Mouse (Mus musculus): ENCODE measurements around the gene Lrmda. TPM values are rescaled to one million over a fixed set of nuclear protein-coding genes. Genes with fewer than 3 reads are reported as not detected.

Gene Lrmda
- polyA plus RNA-seq, 1 experiment from 2014 or later = 0.66 TPM

- ATAC-seq (ENCODE audit: insufficient read depth, low FRiP score, low TSS enrichment) (no peak), DNase-seq (ENCODE audit: low spot score) (no peak)
- no peak overlapping the region for H3K9ac ChIP-seq (ENCODE audit: low read length)
- no peaks in the 10 kb centered on the region for H3K27me3 ChIP-seq (ENCODE audit: control insufficient read depth, insufficient read depth, low read length)
- no peak overlapping the region for H3K4me2 ChIP-seq (ENCODE audit: low read depth)
- 33% methylated on average over 4 of the region's 4 CpGs for WGBS
- no peak overlapping the region for H3K4me3 ChIP-seq (ENCODE audit: low read depth, low read length)
- H3K9me3 ChIP-seq (ENCODE audit: control insufficient read depth, low read length) = no peaks in the 10 kb centered on the region
- H3K4me1 ChIP-seq (ENCODE audit: control insufficient read depth, insufficient read depth, low read length) = peaks cover 11% of the 10 kb centered on the region
- no peaks in the 10 kb centered on the region for H3K36me3 ChIP-seq (ENCODE audit: control insufficient read depth, insufficient read depth, low read length)
- no peak overlapping the region for H3K27ac ChIP-seq (ENCODE audit: low read depth, low read length)
These were observed 416.4 kb downstream of the Lrmda start for GRCm38 (mm10) chr14:22435860-22436377.

- Histone ChIP-seq H3K27ac (ENCODE audit: low read depth, low read length) (no peak overlapping the region), H3K27me3 (ENCODE audit: control insufficient read depth, insufficient read depth, low read length) (no peaks in the 10 kb centered on the region), H3K4me3 (ENCODE audit: low read depth, low read length) (no peak overlapping the region), H3K4me2 (ENCODE audit: low read depth) (peak overlapping the region; percentile 30), H3K9ac (ENCODE audit: low read length) (no peak overlapping the region), H3K9me3 (ENCODE audit: control insufficient read depth, low read length) (no peaks in the 10 kb centered on the region), H3K36me3 (ENCODE audit: control insufficient read depth, insufficient read depth, low read length) (no peaks in the 10 kb centered on the region), H3K4me1 (ENCODE audit: control insufficient read depth, insufficient read depth, low read length) (peaks cover 18% of the 10 kb centered on the region)
- peak; percentile 55; the same call in 1 of the 2 replicates for ATAC-seq (ENCODE audit: insufficient read depth, low FRiP score, low TSS enrichment)
- peak; percentile 63 for DNase-seq (ENCODE audit: low spot score)
- 16% methylated on average over 18 of the region's 18 CpGs for WGBS
These were observed 421.0 kb downstream of the Lrmda start for GRCm38 (mm10) chr14:22440341-22440999.

GRCm38 (mm10) chr14:22441859-22442447 lies 422.4 kb downstream of the Lrmda start:
- WGBS = 45% methylated on average over 5 of the region's 5 CpGs
- no peak overlapping the region for H3K4me2 ChIP-seq (ENCODE audit: low read depth)
- peaks cover 18% of the 10 kb centered on the region for H3K4me1 ChIP-seq (ENCODE audit: control insufficient read depth, insufficient read depth, low read length)
- no peaks in the 10 kb centered on the region for H3K9me3 ChIP-seq (ENCODE audit: control insufficient read depth, low read length)
- H3K27me3 ChIP-seq (ENCODE audit: control insufficient read depth, insufficient read depth, low read length) = no peaks in the 10 kb centered on the region
- H3K36me3 ChIP-seq (ENCODE audit: control insufficient read depth, insufficient read depth, low read length) = no peaks in the 10 kb centered on the region
- H3K9ac ChIP-seq (ENCODE audit: low read length) = no peak overlapping the region
- no peak overlapping the region for H3K4me3 ChIP-seq (ENCODE audit: low read depth, low read length)
- DNase-seq (ENCODE audit: low spot score) = no peak
- no peak overlapping the region for H3K27ac ChIP-seq (ENCODE audit: low read depth, low read length)
- ATAC-seq (ENCODE audit: insufficient read depth, low FRiP score, low TSS enrichment) = no peak

- Histone ChIP-seq H3K27ac (ENCODE audit: low read depth, low read length) (no peak overlapping the region), H3K36me3 (ENCODE audit: control insufficient read depth, insufficient read depth, low read length) (no peaks in the 10 kb centered on the region), H3K27me3 (ENCODE audit: control insufficient read depth, insufficient read depth, low read length) (no peaks in the 10 kb centered on the region), H3K4me3 (ENCODE audit: low read depth, low read length) (no peak overlapping the region), H3K9me3 (ENCODE audit: control insufficient read depth, low read length) (no peaks in the 10 kb centered on the region), H3K4me2 (ENCODE audit: low read depth) (no peak overlapping the region), H3K4me1 (ENCODE audit: control insufficient read depth, insufficient read depth, low read length) (peaks cover 18% of the 10 kb centered on the region), H3K9ac (ENCODE audit: low read length) (no peak overlapping the region)
- DNase-seq (ENCODE audit: low spot score) = no peak
- ATAC-seq (ENCODE audit: insufficient read depth, low FRiP score, low TSS enrichment) = no peak
- 66% methylated on average over 5 of the region's 5 CpGs for WGBS
These were observed 423.2 kb downstream of the Lrmda start for GRCm38 (mm10) chr14:22442719-22443118.

GRCm38 (mm10) chr14:22444541-22444940 lies 425.0 kb downstream of the Lrmda start:
- Histone ChIP-seq H3K9me3 (ENCODE audit: control insufficient read depth, low read length) (no peaks in the 10 kb centered on the region), H3K4me2 (ENCODE audit: low read depth) (no peak overlapping the region), H3K9ac (ENCODE audit: low read length) (no peak overlapping the region), H3K4me1 (ENCODE audit: control insufficient read depth, insufficient read depth, low read length) (peaks cover 18% of the 10 kb centered on the region), H3K27ac (ENCODE audit: low read depth, low read length) (no peak overlapping the region), H3K4me3 (ENCODE audit: low read depth, low read length) (no peak overlapping the region), H3K36me3 (ENCODE audit: control insufficient read depth, insufficient read depth, low read length) (no peaks in the 10 kb centered on the region), H3K27me3 (ENCODE audit: control insufficient read depth, insufficient read depth, low read length) (no peaks in the 10 kb centered on the region)
- DNase-seq (ENCODE audit: low spot score) (no peak), ATAC-seq (ENCODE audit: insufficient read depth, low FRiP score, low TSS enrichment) (no peak)
- 90% methylated on average over 2 of the region's 2 CpGs for WGBS

GRCm38 (mm10) chr14:22445161-22445821 lies 425.8 kb downstream of the Lrmda start:
- H3K27ac ChIP-seq (ENCODE audit: low read depth, low read length) = no peak overlapping the region
- H3K9ac ChIP-seq (ENCODE audit: low read length) = no peak overlapping the region
- no peaks in the 10 kb centered on the region for H3K27me3 ChIP-seq (ENCODE audit: control insufficient read depth, insufficient read depth, low read length)
- H3K4me3 ChIP-seq (ENCODE audit: low read depth, low read length) = no peak overlapping the region
- WGBS = 68% methylated on average over 5 of the region's 5 CpGs
- DNase-seq (ENCODE audit: low spot score) (no peak), ATAC-seq (ENCODE audit: insufficient read depth, low FRiP score, low TSS enrichment) (no peak)
- H3K4me2 ChIP-seq (ENCODE audit: low read depth) = no peak overlapping the region
- no peaks in the 10 kb centered on the region for H3K9me3 ChIP-seq (ENCODE audit: control insufficient read depth, low read length)
- peaks cover 14% of the 10 kb centered on the region for H3K4me1 ChIP-seq (ENCODE audit: control insufficient read depth, insufficient read depth, low read length)
- H3K36me3 ChIP-seq (ENCODE audit: control insufficient read depth, insufficient read depth, low read length) = no peaks in the 10 kb centered on the region

GRCm38 (mm10) chr14:22445841-22446570 lies 426.5 kb downstream of the Lrmda start:
- no peak for ATAC-seq (ENCODE audit: insufficient read depth, low FRiP score, low TSS enrichment)
- no peak for DNase-seq (ENCODE audit: low spot score)
- Histone ChIP-seq H3K4me1 (ENCODE audit: control insufficient read depth, insufficient read depth, low read length) (peaks cover 6% of the 10 kb centered on the region), H3K36me3 (ENCODE audit: control insufficient read depth, insufficient read depth, low read length) (no peaks in the 10 kb centered on the region), H3K9me3 (ENCODE audit: control insufficient read depth, low read length) (no peaks in the 10 kb centered on the region), H3K9ac (ENCODE audit: low read length) (no peak overlapping the region), H3K27me3 (ENCODE audit: control insufficient read depth, insufficient read depth, low read length) (no peaks in the 10 kb centered on the region), H3K4me3 (ENCODE audit: low read depth, low read length) (no peak overlapping the region), H3K4me2 (ENCODE audit: low read depth) (no peak overlapping the region), H3K27ac (ENCODE audit: low read depth, low read length) (no peak overlapping the region)
- WGBS = 72% methylated on average over 2 of the region's 2 CpGs

- H3K36me3 ChIP-seq (ENCODE audit: control insufficient read depth, insufficient read depth, low read length) = no peaks in the 10 kb centered on the region
- H3K4me1 ChIP-seq (ENCODE audit: control insufficient read depth, insufficient read depth, low read length) = 0 out of 2 replicates have a peak, but pooled peaks cover 2% of the 10 kb centered on the region
- ATAC-seq (ENCODE audit: insufficient read depth, low FRiP score, low TSS enrichment) (no peak), DNase-seq (ENCODE audit: low spot score) (no peak)
- no peaks in the 10 kb centered on the region for H3K9me3 ChIP-seq (ENCODE audit: control insufficient read depth, low read length)
- WGBS = 82% methylated on average over 4 of the region's 4 CpGs
- no peaks in the 10 kb centered on the region for H3K27me3 ChIP-seq (ENCODE audit: control insufficient read depth, insufficient read depth, low read length)
- H3K4me3 ChIP-seq (ENCODE audit: low read depth, low read length) = no peak overlapping the region
- no peak overlapping the region for H3K27ac ChIP-seq (ENCODE audit: low read depth, low read length)
- H3K9ac ChIP-seq (ENCODE audit: low read length) = no peak overlapping the region
- H3K4me2 ChIP-seq (ENCODE audit: low read depth) = no peak overlapping the region
These were observed 432.1 kb downstream of the Lrmda start for GRCm38 (mm10) chr14:22451603-22452002.

Measured in neural tube, embryonic 11.5 days (tissue).